Mouse (Mus musculus) left cerebral cortex, adult 18-20 months (tissue): Measurements from ENCODE around the gene Washc4. TPM values are rescaled to one million over a fixed set of nuclear protein-coding genes. Genes with fewer than 3 reads are reported as not detected.

Experiments
- DNase-seq, 2 experiments: peaks; one replicate each; pipeline ENCODE4 v3.0.0; 2021 to 2022; ENCODE audit warnings: low spot score in 2 of 2, mixed read lengths in 1 of 2
- total RNA-seq, 2 experiments: library from RNA; stranded (reverse); gene quantifications; 2 replicates each; pipeline ENCODE4 v1.2.3; 2021

The Washc4 gene
- total RNA-seq, 2 experiments from 2014 or later = 24.6 to 26.4 TPM

- no peak for DNase-seq
These were observed 89.3 kb downstream of the Washc4 start for GRCm38 (mm10) chr10:83632806-83633374.

DNA sequence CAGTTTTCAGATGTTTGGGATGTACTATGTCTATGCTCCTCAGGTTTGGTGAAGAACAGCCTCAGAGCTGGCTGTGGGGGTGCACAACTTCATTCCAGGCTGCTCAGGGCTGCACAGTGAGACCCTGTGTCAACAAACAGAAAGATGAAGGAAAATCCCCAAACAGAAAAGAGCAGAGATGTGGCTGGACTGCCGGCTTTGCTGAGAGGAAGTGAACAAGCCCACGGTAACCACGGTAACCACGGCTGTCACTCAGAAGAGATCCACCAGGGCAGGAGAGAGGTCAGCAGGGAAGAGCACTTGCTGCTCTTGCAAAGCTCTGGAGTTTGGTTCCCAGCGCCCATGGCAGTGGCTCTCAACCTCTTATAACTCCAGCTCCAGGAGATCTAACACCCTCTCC lies 90.9 kb downstream of the Washc4 start:
- DNase-seq = no peak

DNA sequence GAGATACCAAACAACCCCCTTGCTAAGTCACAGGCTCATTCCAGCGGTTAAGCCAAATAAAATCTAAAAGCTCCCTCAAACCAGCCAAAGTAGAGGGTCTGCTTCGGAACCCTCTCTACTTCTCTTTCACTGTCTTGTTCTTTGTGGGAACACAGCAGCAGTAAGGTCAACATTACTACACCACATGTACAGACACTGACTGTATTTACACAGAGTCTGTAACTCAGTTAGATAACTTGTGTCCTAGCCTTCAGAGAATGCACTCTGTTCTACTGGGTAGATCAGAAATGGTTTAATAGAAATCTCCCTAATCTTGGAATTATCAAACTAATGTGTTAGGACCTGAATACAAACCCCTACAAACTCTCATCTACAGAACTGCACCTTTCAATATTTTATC lies 92.6 kb downstream of the Washc4 start:
- DNase-seq = no peak

GRCm38 (mm10) chr10:83637295-83637694 lies 93.7 kb downstream of the Washc4 start:
- DNase-seq = peak; percentile 62 to 75

DNA sequence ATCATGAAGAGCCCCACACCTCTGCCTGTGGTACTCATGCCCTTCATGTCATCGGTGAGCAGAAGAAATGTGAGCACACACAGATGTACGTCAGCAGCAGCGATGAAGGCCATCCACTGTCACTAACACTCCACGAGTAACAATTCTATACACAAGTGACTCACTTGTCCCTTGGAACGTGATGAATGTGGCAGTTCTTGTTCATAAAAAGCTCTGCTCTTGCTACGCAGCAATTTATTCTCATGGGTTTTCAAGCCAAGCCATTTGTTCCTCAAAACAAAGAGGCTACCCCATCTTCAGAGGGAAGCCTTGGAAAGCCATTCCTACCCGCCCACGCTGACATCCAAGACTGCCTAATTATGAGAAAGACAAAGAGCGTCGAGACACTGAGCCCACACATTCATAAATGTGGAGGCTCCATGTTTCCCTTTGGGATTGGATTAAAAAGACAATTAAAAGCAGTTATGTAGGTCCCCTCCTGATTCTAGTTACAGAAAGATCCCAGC lies 96.4 kb downstream of the Washc4 start:
- peak; percentile 17 to 36 for DNase-seq

GRCm38 (mm10) chr10:83641641-83642040 lies 98.1 kb downstream of the Washc4 start:
- no peak for DNase-seq

DNA sequence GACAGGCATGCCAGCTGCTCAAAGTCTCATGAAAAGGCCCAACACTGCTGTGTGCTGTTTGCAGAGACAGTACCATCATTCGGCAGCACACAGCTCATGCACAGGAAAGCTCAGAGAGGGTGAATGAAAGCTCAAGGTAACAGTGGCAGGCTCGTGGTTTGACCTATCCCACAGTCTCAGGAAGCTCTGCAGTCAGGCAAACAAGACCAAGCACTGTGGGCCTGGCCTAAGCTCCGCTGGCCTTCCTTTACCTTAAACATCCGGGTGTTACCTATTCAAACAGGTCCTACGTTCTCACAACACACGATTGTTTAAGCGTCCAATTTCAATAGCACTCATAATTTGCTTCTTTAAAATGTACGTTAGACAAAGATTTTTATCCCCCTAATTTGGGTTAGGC lies 100.6 kb downstream of the Washc4 start:
- DNase-seq = no peak

DNA sequence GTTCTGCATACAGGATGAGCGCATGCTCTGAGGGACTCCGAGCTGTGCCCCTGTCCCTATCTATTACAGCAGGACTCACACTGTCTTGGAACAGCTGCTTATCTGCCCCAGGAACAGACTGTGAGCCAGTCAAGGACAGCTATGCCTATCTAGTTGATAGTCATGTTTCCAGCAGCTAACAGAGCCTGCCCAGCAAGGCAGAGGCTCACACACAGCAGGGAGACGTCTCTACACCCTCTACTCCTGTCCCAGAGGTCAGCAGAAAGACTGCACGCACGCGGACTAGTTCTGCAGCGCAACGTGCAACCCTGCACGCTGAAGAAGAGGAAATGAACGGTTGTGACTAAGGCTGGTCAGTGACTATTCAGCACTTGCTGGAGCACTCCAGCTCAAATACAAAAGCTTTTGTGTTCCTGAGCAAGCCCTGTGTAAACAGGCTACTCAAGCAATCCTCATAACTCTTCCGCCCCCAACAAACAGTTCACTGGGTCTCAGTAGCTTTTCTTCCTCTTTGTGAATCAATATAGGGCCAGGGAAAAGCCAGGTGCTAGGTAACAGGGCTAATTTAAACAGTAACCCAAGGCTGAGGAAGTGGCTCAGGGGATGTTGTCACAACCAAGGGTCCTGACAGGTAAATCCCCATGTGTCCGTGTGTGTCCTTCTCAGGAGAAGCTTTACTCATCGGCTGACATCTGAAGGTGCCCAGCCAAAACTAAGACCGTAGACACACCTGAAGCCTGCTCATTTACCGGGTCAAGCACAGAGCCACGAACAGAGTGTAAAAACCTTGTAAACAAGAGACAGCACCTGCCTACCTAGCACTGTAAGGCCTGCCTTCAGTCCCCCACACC lies 101.5 kb downstream of the Washc4 start:
- DNase-seq = peak in 1 of 2 experiments; percentile 16

DNA sequence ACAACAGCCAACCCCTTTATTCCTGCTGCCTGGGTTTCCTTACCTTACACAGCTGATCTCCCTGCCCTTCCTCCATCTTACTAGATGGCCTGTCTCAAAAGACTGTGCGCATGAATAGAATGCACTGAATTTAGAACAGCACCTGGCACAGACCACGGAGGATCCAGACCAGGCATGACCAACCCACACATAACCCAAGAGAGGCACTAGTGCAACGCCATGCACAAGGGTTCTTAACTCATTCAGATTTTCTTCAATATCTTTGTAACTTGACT lies 102.1 kb downstream of the Washc4 start:
- DNase-seq = no peak

Other genes with a start within 250 kb of the Washc4 start
- 10 to 100 TPM; 25.4 to 26.8 TPM for gene Slc41a2, start 205.9 kb upstream of the Washc4 start, total RNA-seq
- 1 to 10 TPM; 3.0 to 3.5 TPM for gene D10Wsu102e, start 183.5 kb upstream of the Washc4 start, total RNA-seq
- gene Aldh1l2, start 9.6 kb upstream of the Washc4 start, total RNA-seq = 1 to 10 TPM in 1 of 2 experiments, under 1 TPM in 1; 0.91 to 1.1 TPM
- 10 to 100 TPM; 63.4 to 65.3 TPM for gene Appl2, start 105.0 kb downstream of the Washc4 start, total RNA-seq
- 10 to 100 TPM; 19.0 to 19.5 TPM for gene 1500009L16Rik, start 179.1 kb downstream of the Washc4 start, total RNA-seq